Mouse (Mus musculus) ES-E14 (cell line): ENCODE measurements at regions not wholly inside any gene's neighbourhood (a gene's known extent, or its start where the extent isn't known, plus 50 kb on each side); places are given as distances from the start of the nearest gene placed in this dataset.
A peak's percentile ranks its signal among the peaks of the same experiment; 100 is the strongest.

Source experiments
- DNase-seq: peaks from one replicate; pipeline ENCODE4 v3.0.0-alpha.2; 2013; ENCODE audit warnings: low read depth, low spot score
- H3K27ac ChIP-seq: 2 replicates; pipeline ENCODE4 v1.5.1; 2012; ENCODE audit warnings: low read depth, mild to moderate bottlenecking, low read length, moderate library complexity, mixed read lengths; ENCODE audit not compliant: poor library complexity, insufficient read depth, severe bottlenecking
- H3K36me3 ChIP-seq: 2 replicates; pipeline ENCODE4 v1.6.1; 2012; ENCODE audit warnings: mild to moderate bottlenecking, low read length, moderate library complexity, mixed read lengths; ENCODE audit not compliant: control insufficient read depth, poor library complexity, insufficient read depth, severe bottlenecking
- H3K4me1 ChIP-seq, 2 experiments: fragments of 150-350 bp in 1 of 2; sonication (generic) in 1 of 2; 2 replicates each; pipeline ENCODE4 v1.6.1; 2012; ENCODE audit warnings: low read length in 2 of 2, mild to moderate bottlenecking in 1 of 2, mixed read lengths in 1 of 2; ENCODE audit not compliant: control insufficient read depth in 2 of 2, insufficient read depth in 2 of 2, poor library complexity in 1 of 2
- H3K4me3 ChIP-seq, 2 experiments: fragments of 150-350 bp in 1 of 2; sonication (generic) in 1 of 2; 2 replicates each; pipeline ENCODE4 v1.5.1; 2012; ENCODE audit warnings: low read length in 2 of 2, low read depth in 1 of 2, mild to moderate bottlenecking in 1 of 2, mixed read lengths in 1 of 2; ENCODE audit not compliant: insufficient read depth in 1 of 2, poor library complexity in 1 of 2, severe bottlenecking in 1 of 2
- H3K9ac ChIP-seq: 2 replicates; pipeline ENCODE4 v1.6.1; 2012; ENCODE audit warnings: low read depth, mild to moderate bottlenecking, low read length, mixed read lengths; ENCODE audit not compliant: poor library complexity, insufficient read depth, severe bottlenecking
- H3K9me3 ChIP-seq: fragments of 150-350 bp; sonication (generic); 2 replicates; pipeline ENCODE4 v1.6.1; 2012; ENCODE audit warnings: low read depth, mild to moderate bottlenecking, low read length; ENCODE audit not compliant: control insufficient read depth, insufficient read depth
- CHD2 ChIP-seq: IDR thresholded peaks from 2 replicates; pipeline ENCODE4 v1.6.1; 2014; ENCODE audit warnings: mild to moderate bottlenecking, low read depth, low read length, inconsistent platforms
- HCFC1 ChIP-seq: IDR thresholded peaks from 2 replicates; pipeline ENCODE4 v1.6.1; 2012; ENCODE audit warnings: low read length, inconsistent platforms, borderline replicate concordance; ENCODE audit not compliant: insufficient read depth
- MAFK ChIP-seq: IDR thresholded peaks from 2 replicates; pipeline ENCODE4 v1.6.1; 2014; ENCODE audit warnings: mild to moderate bottlenecking, low read depth, low read length, inconsistent platforms; ENCODE audit not compliant: insufficient read depth
- ZC3H11A ChIP-seq: IDR thresholded peaks from 2 replicates; pipeline ENCODE4 v1.6.1; 2012; ENCODE audit warnings: low read depth, mild to moderate bottlenecking, inconsistent platforms, low read length, borderline replicate concordance
- ZNF384 ChIP-seq: IDR thresholded peaks from 2 replicates; pipeline ENCODE4 v1.6.1; 2012; ENCODE audit warnings: low read depth, low read length, inconsistent platforms
- in situ Hi-C, 2 experiments: fragments of 600-800 bp; cut with MboI; formaldehyde crosslinking; loops; one replicate each; pipeline ENCODE4 v1.15.1; 2025; ENCODE audit warnings: low sequenced_read_pairs in 2 of 2, inconsistent platforms in 1 of 2; ENCODE audit not compliant: unreplicated experiment in 2 of 2

DNA sequence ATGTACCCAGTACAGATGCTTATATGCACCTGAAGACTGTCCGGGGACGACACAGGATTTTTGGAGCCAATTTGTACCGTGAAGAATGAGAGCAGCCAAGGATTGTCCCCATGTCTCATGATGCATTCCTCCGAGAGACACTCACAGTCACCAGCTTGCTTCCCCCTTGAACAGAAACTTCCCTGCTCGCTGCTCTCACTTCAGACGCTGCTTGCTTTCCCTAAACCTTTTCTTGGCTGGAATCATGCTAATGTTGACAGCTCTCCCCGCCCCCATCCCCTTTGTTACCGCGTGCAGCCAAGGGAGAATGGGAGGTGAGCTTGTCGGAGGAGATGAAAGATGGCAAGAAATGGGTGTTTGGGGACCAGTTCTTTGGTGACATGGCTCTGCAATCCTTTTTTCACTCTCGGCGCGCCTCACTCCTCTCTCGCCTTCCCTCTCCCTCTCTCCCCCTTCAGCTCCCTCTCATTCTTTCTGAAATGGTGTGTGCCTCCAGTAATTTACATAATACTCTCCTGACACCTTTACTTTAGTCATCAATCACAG is 661.9 kb downstream of the Bcl11a start:
- no peak overlapping the region for H3K9ac ChIP-seq
- H3K27ac ChIP-seq: no peak overlapping the region
- peak; percentile 38 for DNase-seq
- H3K9me3 ChIP-seq: no peaks in the 10 kb centered on the region
- peaks cover 2 to 3% of the 10 kb centered on the region in 2 experiments; a peak in 2 of 4 replicates for H3K4me1 ChIP-seq
- H3K4me3 ChIP-seq: no peak overlapping the region
- in situ Hi-C loops: no loop called here
- no peaks in the 10 kb centered on the region for H3K36me3 ChIP-seq
- no peak for TF ChIP-seq MAFK
- no peak for TF ChIP-seq ZC3H11A
- TF ChIP-seq HCFC1: no peak
- no peak for TF ChIP-seq CHD2
- no peak for TF ChIP-seq ZNF384

DNA sequence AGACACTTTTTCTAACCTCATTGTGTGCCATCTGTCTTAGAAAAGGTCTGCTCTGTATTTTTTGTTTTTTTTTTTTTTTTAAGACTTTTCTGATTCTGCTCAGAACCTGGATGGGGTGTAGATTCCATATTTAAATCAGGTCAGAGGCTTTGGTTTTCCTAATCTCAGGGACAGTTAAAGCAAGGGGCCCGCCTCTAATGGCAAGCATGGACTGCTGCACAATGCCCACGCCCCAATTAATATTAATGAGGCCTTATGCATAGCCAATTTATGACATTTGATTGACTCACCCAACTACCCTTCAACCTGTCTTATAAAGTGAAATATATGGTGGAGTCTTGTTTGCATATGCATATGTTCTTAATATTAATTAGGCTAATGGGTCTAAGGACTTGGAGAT is 662.6 kb downstream of the Bcl11a start:
- in situ Hi-C loops: no loop called here
- Histone ChIP-seq H3K4me3 (no peak overlapping the region), H3K36me3 (no peaks in the 10 kb centered on the region), H3K27ac (no peak overlapping the region), H3K4me1 (peaks cover 2 to 3% of the 10 kb centered on the region in 2 experiments; a peak in 2 of 4 replicates), H3K9me3 (no peaks in the 10 kb centered on the region), H3K9ac (no peak overlapping the region)
- no peak for DNase-seq
- TF ChIP-seq ZC3H11A (no peak), CHD2 (no peak), MAFK (no peak), HCFC1 (no peak), ZNF384 (no peak)

DNA sequence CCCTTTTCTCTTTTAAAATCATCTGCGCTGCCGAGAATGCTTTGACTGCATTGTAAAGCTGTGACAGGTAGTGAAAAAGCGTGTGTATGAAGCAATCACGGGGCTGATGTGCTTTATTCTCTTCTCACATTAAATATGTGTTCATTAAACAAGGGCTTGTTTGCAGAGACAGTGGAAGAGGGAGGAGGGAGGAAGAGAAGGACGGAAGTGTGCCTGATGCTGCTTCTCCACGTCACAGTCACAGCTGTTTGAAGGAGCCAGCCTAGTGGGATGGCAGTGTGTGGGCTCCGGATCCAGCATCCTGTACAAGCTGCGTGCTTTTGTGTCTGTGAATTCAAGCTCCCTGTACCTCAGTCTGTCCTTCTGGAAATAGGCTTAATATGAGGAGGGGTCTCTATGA is 664.7 kb downstream of the Bcl11a start:
- in situ Hi-C loops: no loop called here
- H3K36me3 ChIP-seq: no peaks in the 10 kb centered on the region

DNA sequence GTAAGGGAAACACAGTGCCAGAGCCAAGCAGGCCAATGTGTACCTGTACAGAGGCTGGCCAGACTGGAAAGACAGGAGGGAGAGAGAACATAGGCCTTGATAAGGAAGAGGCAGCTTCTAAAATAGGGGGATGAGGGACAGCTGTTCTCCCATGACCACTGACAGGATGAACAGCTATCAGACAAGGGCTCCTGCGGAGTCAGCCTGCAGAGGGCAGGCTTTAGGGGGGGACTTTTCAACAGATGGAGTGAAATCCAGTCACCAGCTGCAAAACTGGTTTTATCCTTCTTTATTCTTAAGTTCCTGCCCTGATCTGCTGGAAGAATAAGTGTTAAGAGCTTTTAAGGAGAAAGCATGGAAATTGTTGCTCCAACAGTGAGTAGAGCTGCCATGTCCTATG is 665.6 kb downstream of the Bcl11a start:
- Histone ChIP-seq H3K4me3 (no peak overlapping the region), H3K4me1 (peaks cover 2 to 3% of the 10 kb centered on the region in 2 experiments; a peak in 2 of 4 replicates), H3K27ac (no peak overlapping the region), H3K9ac (no peak overlapping the region), H3K36me3 (no peaks in the 10 kb centered on the region), H3K9me3 (no peaks in the 10 kb centered on the region)
- no peak for DNase-seq
- TF ChIP-seq ZC3H11A (no peak), HCFC1 (no peak), CHD2 (no peak), ZNF384 (no peak), MAFK (no peak)
- in situ Hi-C loops: no loop called here

More for the DNA sequence above, 664.7 kb downstream of the Bcl11a start:
- Histone ChIP-seq H3K9me3 (no peaks in the 10 kb centered on the region), H3K4me3 (no peak overlapping the region), H3K4me1 (peaks cover 2 to 3% of the 10 kb centered on the region in 2 experiments; a peak in 2 of 4 replicates), H3K9ac (no peak overlapping the region), H3K27ac (no peak overlapping the region)
- no peak for DNase-seq
- TF ChIP-seq CHD2: no peak
- no peak for TF ChIP-seq MAFK
- TF ChIP-seq ZC3H11A: no peak
- no peak for TF ChIP-seq ZNF384
- TF ChIP-seq HCFC1: no peak

DNA sequence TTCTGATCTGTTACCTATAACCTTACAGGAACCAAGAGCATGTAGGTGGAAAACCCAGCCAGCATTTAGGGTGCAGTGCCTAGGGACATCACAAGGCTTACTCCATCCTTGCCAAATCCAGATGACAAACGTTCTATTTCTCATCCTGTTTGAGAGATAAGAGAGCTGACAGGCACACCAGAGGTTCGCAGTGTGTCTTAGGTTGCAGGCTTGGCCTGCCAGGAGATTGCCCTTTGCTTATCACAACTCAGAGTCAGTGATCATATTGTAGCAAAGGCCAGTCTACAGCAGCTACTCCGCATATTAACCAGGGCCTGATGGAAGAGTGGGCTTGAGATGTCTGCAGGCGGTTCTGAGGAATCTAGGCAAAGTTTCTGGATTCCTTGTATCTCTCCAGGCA is 668.0 kb downstream of the Bcl11a start:
- in situ Hi-C loops: no loop called here
- H3K27ac ChIP-seq: no peak overlapping the region
- H3K4me3 ChIP-seq: no peak overlapping the region
- no peak for DNase-seq
- H3K9ac ChIP-seq: no peak overlapping the region
- H3K36me3 ChIP-seq: no peaks in the 10 kb centered on the region
- H3K4me1 ChIP-seq: peaks cover 0 to 3% of the 10 kb centered on the region in 2 experiments; a peak in 2 of 4 replicates
- TF ChIP-seq ZNF384 (no peak), HCFC1 (no peak), ZC3H11A (no peak), CHD2 (no peak), MAFK (no peak)
- no peaks in the 10 kb centered on the region for H3K9me3 ChIP-seq
